In the genomic region with DNA sequence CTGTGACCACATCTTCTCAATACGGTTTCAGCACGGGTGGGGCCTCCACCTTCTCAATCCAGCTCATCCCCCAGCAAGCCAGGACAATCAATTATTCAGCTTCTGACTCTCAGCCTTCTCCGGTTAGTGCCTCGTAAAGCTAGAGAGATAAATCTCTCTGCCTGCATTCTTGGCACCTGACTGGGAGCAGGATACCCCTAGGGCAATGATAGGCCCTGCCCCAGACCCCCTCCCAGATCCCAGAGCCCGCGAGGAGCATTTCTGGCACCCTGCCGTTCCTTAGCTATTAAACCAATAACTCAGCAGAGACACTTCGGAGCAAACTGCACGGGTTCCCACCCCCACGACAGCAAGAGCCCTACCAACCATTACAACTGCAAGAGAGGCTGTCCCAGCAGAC, we compare ENCODE assay signal across 21 mouse cellular contexts. TPM values are rescaled to one million over a fixed set of nuclear protein-coding genes. Genes with fewer than 3 reads are reported as not detected.
"Had no signal": no experiment of that assay in that cellular context is flagged by ENCODE, and none has a peak within 500 bp of the region (broad histone marks: within the 10 kb centered on the region; RNA-seq: fewer than 3 reads in every experiment).

No protein-coding gene starts in this region.

- DNase-seq: kidney, adult 2 months; kidney, postnatal 36 days; liver; lung, adult 18-20 months; lung, postnatal 10 days; lung, postnatal 36 days; midbrain, embryonic 14.5 days; thymus, adult 18-20 months; thymus, postnatal 36 days had no signal

- ATAC-seq: hindbrain, embryonic 16.5 days; intestine, embryonic 15.5 days; liver, embryonic 12.5 days had no signal

- H3K9me3 ChIP-seq: intestine, embryonic 15.5 days; liver, embryonic 12.5 days; liver, embryonic 15.5 days; lung, embryonic 15.5 days; megakaryocyte, embryonic 14.5 days had no signal

- H3K36me3 ChIP-seq: intestine, embryonic 15.5 days; liver, embryonic 12.5 days; liver, embryonic 15.5 days; lung, embryonic 15.5 days had no signal

- H3K27ac ChIP-seq: intestine, embryonic 15.5 days; liver, embryonic 12.5 days; liver, embryonic 15.5 days; lung, embryonic 15.5 days had no signal

- H3K4me3 ChIP-seq: intestine, embryonic 15.5 days; liver, embryonic 12.5 days; liver, embryonic 15.5 days; lung, embryonic 15.5 days; megakaryocyte, embryonic 14.5 days had no signal

- H3K27me3 ChIP-seq: intestine, embryonic 15.5 days; lung, embryonic 15.5 days had no signal

- H3K4me2 ChIP-seq: intestine, embryonic 15.5 days; liver, embryonic 12.5 days; liver, embryonic 15.5 days; lung, embryonic 15.5 days; midbrain, embryonic 11.5 days had no signal

- H3K9ac ChIP-seq: intestine, embryonic 15.5 days; liver, embryonic 12.5 days; liver, embryonic 15.5 days; lung, embryonic 15.5 days had no signal

RNA-seq across cellular contexts. Expression of a gene that starts 36.3 kb away (rescaled TPM):
- polyA plus RNA-seq: hindbrain, embryonic 16.5 days; intestine, embryonic 15.5 days; kidney, adult 2 months; kidney, embryonic 16.5 days; limb, embryonic 11.5 days; liver, embryonic 12.5 days; liver, embryonic 15.5 days; lung, embryonic 15.5 days; midbrain, embryonic 11.5 days; midbrain, embryonic 14.5 days; small intestine, adult 2 months; spleen, adult 2 months; stomach, embryonic 16.5 days had no signal
